Mouse (Mus musculus): Measurements from ENCODE around the gene Nhsl1.

Nhsl1 gene

GRCm38 (mm10) chr10:18318916-18319481, at the start of gene Nhsl1:
Nhsl1 (plus strand) TSS chr10:18318985.
- peak; percentile 7 to 33 for DNase-seq (ENCODE audit: low spot score in 2 of 2)

- no peak for DNase-seq (ENCODE audit: low spot score in 2 of 2)
Measured at GRCm38 (mm10) chr10:18276090-18276734, 42.6 kb upstream of the Nhsl1 start.

GRCm38 (mm10) chr10:18283991-18284390, 34.8 kb upstream of the Nhsl1 start:
- no peak for DNase-seq (ENCODE audit: low spot score in 2 of 2)

GRCm38 (mm10) chr10:18289512-18289911, 29.3 kb upstream of the Nhsl1 start:
- no peak for DNase-seq (ENCODE audit: low spot score in 2 of 2)

- no peak for DNase-seq (ENCODE audit: low spot score in 2 of 2)
Measured at GRCm38 (mm10) chr10:18305106-18305505, 13.7 kb upstream of the Nhsl1 start.

- DNase-seq (ENCODE audit: low spot score in 2 of 2), result no peak
Measured at GRCm38 (mm10) chr10:18315071-18315470, 3.7 kb upstream of the Nhsl1 start.

- no peak for DNase-seq (ENCODE audit: low spot score in 2 of 2)
Measured at GRCm38 (mm10) chr10:18317521-18317920, 1.3 kb upstream of the Nhsl1 start.

GRCm38 (mm10) chr10:18317961-18318915, 547 bp upstream of the Nhsl1 start:
- no peak for DNase-seq (ENCODE audit: low spot score in 2 of 2)

GRCm38 (mm10) chr10:18319691-18320090, 906 bp downstream of the Nhsl1 start:
- no peak for DNase-seq (ENCODE audit: low spot score in 2 of 2)

- no peak for DNase-seq (ENCODE audit: low spot score in 2 of 2)
Measured at GRCm38 (mm10) chr10:18321861-18322260, 3.1 kb downstream of the Nhsl1 start.

- DNase-seq (ENCODE audit: low spot score in 2 of 2), result no peak
Measured at GRCm38 (mm10) chr10:18323701-18324100, 4.9 kb downstream of the Nhsl1 start.

GRCm38 (mm10) chr10:18328331-18328908, 9.6 kb downstream of the Nhsl1 start:
- no peak for DNase-seq (ENCODE audit: low spot score in 2 of 2)

- no peak for DNase-seq (ENCODE audit: low spot score in 2 of 2)
Measured at GRCm38 (mm10) chr10:18329096-18330038, 10.6 kb downstream of the Nhsl1 start.

- no peak for DNase-seq (ENCODE audit: low spot score in 2 of 2)
Measured at GRCm38 (mm10) chr10:18330445-18330844, 11.7 kb downstream of the Nhsl1 start.

- DNase-seq (ENCODE audit: low spot score in 2 of 2), result no peak
Measured at GRCm38 (mm10) chr10:18333575-18333974, 14.8 kb downstream of the Nhsl1 start.

- no peak for DNase-seq (ENCODE audit: low spot score in 2 of 2)
Measured at GRCm38 (mm10) chr10:18334176-18334575, 15.4 kb downstream of the Nhsl1 start.

- DNase-seq (ENCODE audit: low spot score in 2 of 2), result no peak
Measured at GRCm38 (mm10) chr10:18334734-18335133, 15.9 kb downstream of the Nhsl1 start.

GRCm38 (mm10) chr10:18337725-18338124, 18.9 kb downstream of the Nhsl1 start:
- DNase-seq (ENCODE audit: low spot score in 2 of 2), result no peak

- DNase-seq (ENCODE audit: low spot score in 2 of 2), result no peak
Measured at GRCm38 (mm10) chr10:18339386-18339785, 20.6 kb downstream of the Nhsl1 start.

- no peak for DNase-seq (ENCODE audit: low spot score in 2 of 2)
Measured at GRCm38 (mm10) chr10:18340930-18341329, 22.1 kb downstream of the Nhsl1 start.
